Mouse (Mus musculus): ENCODE data around the gene Zbtb16.

Zbtb16 gene

GRCm38 (mm10) chr9:48742150-48742549 is 93.9 kb downstream of the Zbtb16 start:
- no peak for DNase-seq

GRCm38 (mm10) chr9:48741433-48742077 is 94.5 kb downstream of the Zbtb16 start:
- no peak for DNase-seq

- DNase-seq = no peak
Measured at GRCm38 (mm10) chr9:48740732-48741255, 95.2 kb downstream of the Zbtb16 start.

GRCm38 (mm10) chr9:48740098-48740505 is 95.9 kb downstream of the Zbtb16 start:
- DNase-seq = peak; percentile 94

GRCm38 (mm10) chr9:48738795-48739476 is 97.1 kb downstream of the Zbtb16 start:
- no peak for DNase-seq

GRCm38 (mm10) chr9:48737911-48738310 is 98.1 kb downstream of the Zbtb16 start:
- no peak for DNase-seq

- peak; percentile 94 for DNase-seq
Measured at GRCm38 (mm10) chr9:48737210-48737850, 98.7 kb downstream of the Zbtb16 start.

GRCm38 (mm10) chr9:48736361-48737209 is 99.4 kb downstream of the Zbtb16 start:
- no peak for DNase-seq

- DNase-seq = no peak
Measured at GRCm38 (mm10) chr9:48735466-48736312, 100.3 kb downstream of the Zbtb16 start.

GRCm38 (mm10) chr9:48734725-48735465 is 101.1 kb downstream of the Zbtb16 start:
- no peak for DNase-seq

GRCm38 (mm10) chr9:48733817-48734544 is 102.0 kb downstream of the Zbtb16 start:
- DNase-seq = peak; percentile 53

- no peak for DNase-seq
Measured at GRCm38 (mm10) chr9:48733083-48733482, 102.9 kb downstream of the Zbtb16 start.

- DNase-seq = peak; percentile 27
Measured at GRCm38 (mm10) chr9:48731651-48732536, 104.1 kb downstream of the Zbtb16 start.

- no peak for DNase-seq
Measured at GRCm38 (mm10) chr9:48730446-48730979, 105.5 kb downstream of the Zbtb16 start.

GRCm38 (mm10) chr9:48729471-48729870 is 106.6 kb downstream of the Zbtb16 start:
- DNase-seq = peak; percentile 51

GRCm38 (mm10) chr9:48728731-48729123 is 107.3 kb downstream of the Zbtb16 start:
- DNase-seq = no peak

GRCm38 (mm10) chr9:48728083-48728730 is 107.8 kb downstream of the Zbtb16 start:
- no peak for DNase-seq

GRCm38 (mm10) chr9:48726341-48726740 is 109.7 kb downstream of the Zbtb16 start:
- no peak for DNase-seq

Data from kidney, adult 11 months (tissue).